Mouse (Mus musculus): ENCODE measurements around the gene Cobl.

- no peak for TF ChIP-seq CTCF (IDR thresholded peaks at IDR 0.05)
- TF ChIP-seq POLR2A (IDR thresholded peaks at IDR 0.05; ENCODE audit: insufficient read depth, low read depth, low read length): no peak
These were observed 55.3 kb downstream of the Cobl start for GRCm38 (mm10) chr11:12409463-12409862.

Data from heart, adult 2 months (tissue).